Mouse (Mus musculus) liver, postnatal 0 days (tissue): ENCODE results near the gene Zbtb32.

Experiments
- CTCF ChIP-seq: sonication (generic); IDR thresholded peaks from 2 replicates; pipeline ENCODE4 v1.5.1; 2016; ENCODE audit warnings: antibody characterized with exemption, low read depth
- EP300 ChIP-seq: IDR thresholded peaks from 2 replicates; pipeline ENCODE4 v1.6.1; 2016; ENCODE audit warnings: antibody characterized with exemption, low read depth, mild to moderate bottlenecking

GRCm38 (mm10) chr7:30590927-30591604 lies 7.6 kb downstream of the Zbtb32 start:
- TF ChIP-seq CTCF (no peak), EP300 (no peak)
